Mouse (Mus musculus) hindbrain, embryonic 11.5 days (tissue): ENCODE data around the gene Treh. TPM values are rescaled to one million over a fixed set of nuclear protein-coding genes. Genes with fewer than 3 reads are reported as not detected.

ENCODE experiments used
- polyA plus RNA-seq: library from polyadenylated mRNA; unstranded; fragments of >200 nt; fragmentation: Nextera tagmentation; extraction: Ambion mirVana; gene quantifications from 2 replicates; pipeline ENCODE4 v1.2.1, GENCODE M21; 2014

The Treh gene
- polyA plus RNA-seq, 1 experiment from 2014 or later: not detected

Other genes starting within 250 kb of the Treh start
- gene Foxr1, start 232.1 kb upstream of the Treh start, polyA plus RNA-seq: not detected in 2 replicates
- 0.83 TPM in 1 of 2 replicates, not detected in the other for gene Upk2, start 218.3 kb upstream of the Treh start, polyA plus RNA-seq
- gene Bcl9l, start 190.4 kb upstream of the Treh start, polyA plus RNA-seq: 8.6 and 10.1 TPM in 2 replicates
- 0.11 and 0.48 TPM in 2 replicates for gene Cxcr5, start 111.4 kb upstream of the Treh start, polyA plus RNA-seq
- gene Ddx6, start 68.3 kb upstream of the Treh start, polyA plus RNA-seq: 16.0 and 32.7 TPM in 2 replicates
- gene Phldb1, start 62.0 kb downstream of the Treh start, polyA plus RNA-seq: 36.0 and 36.3 TPM in 2 replicates
- gene Arcn1, start 94.6 kb downstream of the Treh start, polyA plus RNA-seq: 198 and 204 TPM in 2 replicates
- gene Ift46, start 94.7 kb downstream of the Treh start, polyA plus RNA-seq: 142 and 154 TPM in 2 replicates
- 2.5 and 3.6 TPM in 2 replicates for gene Tmem25, start 126.1 kb downstream of the Treh start, polyA plus RNA-seq
- gene Ttc36, start 129.8 kb downstream of the Treh start, polyA plus RNA-seq: not detected in 2 replicates
- gene Kmt2a, start 208.1 kb downstream of the Treh start, polyA plus RNA-seq: 17.3 and 26.2 TPM in 2 replicates
- gene Atp5l, start 247.5 kb downstream of the Treh start, polyA plus RNA-seq: 592 and 606 TPM in 2 replicates